Mouse (Mus musculus) megakaryocyte-erythroid progenitor cell, adult 5-6 weeks (primary cell): ENCODE data around the gene Pcp2. TPM values are rescaled to one million over a fixed set of nuclear protein-coding genes. Genes with fewer than 3 reads are reported as not detected.

Source experiments
- ATAC-seq: replicated peaks from 2 replicates; pipeline ENCODE4 v1.8.0; 2016; ENCODE audit warnings: mild to moderate bottlenecking, inconsistent platforms; ENCODE audit not compliant: severe bottlenecking, poor library complexity, low FRiP score, low TSS enrichment
- total RNA-seq, 2 experiments: library from RNA; stranded (forward) in 1 of 2; stranded (reverse) in 1 of 2; fragments of 200-1000, 215-1000 nt in 1 of 2; fragments of >200 nt in 1 of 2; fragmentation: Nextera tagmentation in 1 of 2; gene quantifications; 2 replicates each; pipeline ENCODE4 v1.2.3; 2014 to 2017

Gene Pcp2
- total RNA-seq (2014; fragmentation: Nextera tagmentation) (not detected in 2 replicates), total RNA-seq (2017) (not detected in 2 replicates)

GRCm38 (mm10) chr8:3625445-3625844, at the start of gene Pcp2:
Gene Pcp2, minus strand, starts transcription at chr8:3625545.
- no peak for ATAC-seq

GRCm38 (mm10) chr8:3674671-3675070, 49.3 kb upstream of the Pcp2 start:
- no peak for ATAC-seq

GRCm38 (mm10) chr8:3671980-3672491, 46.7 kb upstream of the Pcp2 start, which contains the start of gene Fcor:
Gene Fcor, minus strand, starts transcription at chr8:3672362.
- peak; percentile 69 for ATAC-seq

- ATAC-seq, result no peak
These were observed 45.0 kb upstream of the Pcp2 start for GRCm38 (mm10) chr8:3670388-3670787.

GRCm38 (mm10) chr8:3665507-3665906, 40.2 kb upstream of the Pcp2 start, which contains the start of gene Mcemp1:
Gene Mcemp1, plus strand, starts transcription at chr8:3665754.
- no peak for ATAC-seq

- no peak for ATAC-seq
These were observed 39.1 kb upstream of the Pcp2 start for GRCm38 (mm10) chr8:3664405-3664804.

- no peak for ATAC-seq
These were observed 35.5 kb upstream of the Pcp2 start for GRCm38 (mm10) chr8:3660889-3661288.

- no peak for ATAC-seq
These were observed 31.5 kb upstream of the Pcp2 start for GRCm38 (mm10) chr8:3656725-3657381.

- no peak for ATAC-seq
These were observed 30.2 kb upstream of the Pcp2 start, which contains the start of gene Retn for GRCm38 (mm10) chr8:3655526-3655925. Gene Retn, plus strand, starts transcription at chr8:3655770.

- no peak for ATAC-seq
These were observed 29.6 kb upstream of the Pcp2 start for GRCm38 (mm10) chr8:3654726-3655508.

GRCm38 (mm10) chr8:3652845-3653244, 27.5 kb upstream of the Pcp2 start:
- peak; percentile 51; the same call in 1 of the 2 replicates for ATAC-seq

GRCm38 (mm10) chr8:3648990-3649389, 23.6 kb upstream of the Pcp2 start:
- no peak for ATAC-seq

- ATAC-seq, result no peak
These were observed 22.9 kb upstream of the Pcp2 start for GRCm38 (mm10) chr8:3648268-3648667.

- no peak for ATAC-seq
These were observed 22.2 kb upstream of the Pcp2 start for GRCm38 (mm10) chr8:3647561-3647960.

- ATAC-seq, result no peak
These were observed 21.6 kb upstream of the Pcp2 start for GRCm38 (mm10) chr8:3646824-3647531.

GRCm38 (mm10) chr8:3645804-3646203, 20.5 kb upstream of the Pcp2 start:
- peak; percentile 99 for ATAC-seq

- ATAC-seq, result peak; percentile 52
These were observed 6.1 kb upstream of the Pcp2 start for GRCm38 (mm10) chr8:3631478-3631875.

GRCm38 (mm10) chr8:3630647-3631477, 5.5 kb upstream of the Pcp2 start, which contains the start of gene Stxbp2:
Gene Stxbp2, plus strand, starts transcription at chr8:3630955.
- ATAC-seq, result peak; percentile 94

GRCm38 (mm10) chr8:3628014-3628413, 2.7 kb upstream of the Pcp2 start:
- peak; percentile 58 for ATAC-seq
